Mouse (Mus musculus) MEL (cell line): ENCODE results near the gene Tlk2. TPM values are rescaled to one million over a fixed set of nuclear protein-coding genes. Genes with fewer than 3 reads are reported as not detected.

ENCODE experiments used
- DNase-seq: peaks from one replicate; pipeline ENCODE4 v3.0.0; 2011; ENCODE audit warnings: low read depth, low spot score
- H3K27ac ChIP-seq: 2 replicates; pipeline ENCODE4 v1.5.1; 2012; ENCODE audit warnings: low read depth, mild to moderate bottlenecking, control low read depth, low read length, moderate library complexity; ENCODE audit not compliant: control insufficient read depth
- H3K27me3 ChIP-seq, 2 experiments: fragments of 150-350 bp in 1 of 2; sonication (generic) in 1 of 2; 2 replicates each; pipeline ENCODE4 v1.6.1; 2012; ENCODE audit warnings: low read length in 2 of 2, mild to moderate bottlenecking in 2 of 2, improper control_type of control experiment in 1 of 2, moderate library complexity in 1 of 2; ENCODE audit not compliant: insufficient read depth in 2 of 2, control insufficient read depth in 1 of 2
- H3K36me3 ChIP-seq, 2 experiments: 2 replicates each; pipeline ENCODE4 v1.6.1; 2012 to 2014; ENCODE audit warnings: low read length in 2 of 2, improper control_type of control experiment in 1 of 2, inconsistent platforms in 1 of 2, mild to moderate bottlenecking in 1 of 2; ENCODE audit not compliant: insufficient read depth in 2 of 2, control insufficient read depth in 1 of 2
- H3K4me1 ChIP-seq, 2 experiments: fragments of 150-350 bp in 1 of 2; sonication (generic) in 1 of 2; 2 replicates each; pipeline ENCODE4 v1.6.1; 2012; ENCODE audit warnings: low read length in 2 of 2, improper control_type of control experiment in 1 of 2, mild to moderate bottlenecking in 1 of 2; ENCODE audit not compliant: insufficient read depth in 2 of 2, control insufficient read depth in 1 of 2
- H3K4me3 ChIP-seq, 2 experiments: fragments of 150-350 bp in 1 of 2; sonication (generic) in 1 of 2; 2 replicates each; pipeline ENCODE4 v1.5.1; 2012; ENCODE audit warnings: low read depth in 2 of 2, low read length in 2 of 2, mild to moderate bottlenecking in 2 of 2, moderate library complexity in 2 of 2, control low read depth in 1 of 2, improper control_type of control experiment in 1 of 2; ENCODE audit not compliant: control insufficient read depth in 1 of 2, insufficient read depth in 1 of 2
- H3K79me2 ChIP-seq: 2 replicates; pipeline ENCODE4 v1.6.1; 2012; ENCODE audit warnings: mild to moderate bottlenecking, low read length, moderate library complexity; ENCODE audit not compliant: control insufficient read depth, poor library complexity, insufficient read depth
- H3K9ac ChIP-seq: 2 replicates; pipeline ENCODE4 v1.6.1; 2012; ENCODE audit warnings: low read depth, mild to moderate bottlenecking, control low read depth, low read length, moderate library complexity; ENCODE audit not compliant: control insufficient read depth, poor library complexity, severe bottlenecking
- H3K9me3 ChIP-seq: fragments of 150-350 bp; sonication (generic); replicated peaks from 2 replicates; pipeline ENCODE4 v1.6.1; 2012; ENCODE audit warnings: mild to moderate bottlenecking, low read length, improper control_type of control experiment, moderate library complexity; ENCODE audit not compliant: insufficient read depth
- CHD1 ChIP-seq: IDR thresholded peaks from 2 replicates; pipeline ENCODE4 v1.6.1; 2012; ENCODE audit warnings: low read depth, mild to moderate bottlenecking, inconsistent platforms, low read length, improper control_type of control experiment
- E2F4 ChIP-seq: IDR thresholded peaks from 2 replicates; pipeline ENCODE4 v1.6.1; 2011; ENCODE audit warnings: low read depth, low read length, improper control_type of control experiment, borderline replicate concordance
- ELF1 ChIP-seq: IDR thresholded peaks from 2 replicates; pipeline ENCODE4 v1.6.1; 2014; ENCODE audit warnings: low read depth, mild to moderate bottlenecking, inconsistent platforms, low read length, improper control_type of control experiment, moderate library complexity
- GABPA ChIP-seq: IDR thresholded peaks from 2 replicates; pipeline ENCODE4 v1.6.1; 2012; ENCODE audit warnings: low read depth, mild to moderate bottlenecking, inconsistent platforms, low read length, improper control_type of control experiment, moderate library complexity
- GATA1 ChIP-seq: IDR thresholded peaks from 2 replicates; pipeline ENCODE4 v1.6.1; 2011; ENCODE audit warnings: low read depth, low read length, improper control_type of control experiment
- KAT2A ChIP-seq: conservative IDR thresholded peaks from 2 replicates; pipeline ENCODE4 v1.6.1; 2012; ENCODE audit warnings: low read depth, low read length, improper control_type of control experiment, inconsistent platforms
- MAZ ChIP-seq: IDR thresholded peaks from 2 replicates; pipeline ENCODE4 v1.6.1; 2012; ENCODE audit warnings: low read depth, mild to moderate bottlenecking, inconsistent platforms, low read length, improper control_type of control experiment
- MEF2A ChIP-seq: IDR thresholded peaks from 2 replicates; pipeline ENCODE4 v1.6.1; 2014; ENCODE audit warnings: low read depth, mild to moderate bottlenecking, inconsistent platforms, low read length, improper control_type of control experiment; ENCODE audit not compliant: poor library complexity, insufficient replicate concordance, severe bottlenecking; ENCODE audit errors: extremely low read depth
- MXI1 ChIP-seq: IDR thresholded peaks from 2 replicates; pipeline ENCODE4 v1.6.1; 2011; ENCODE audit warnings: mild to moderate bottlenecking, low read depth, low read length, improper control_type of control experiment
- MYB ChIP-seq: IDR thresholded peaks from 2 replicates; pipeline ENCODE4 v1.6.1; 2011; ENCODE audit warnings: mild to moderate bottlenecking, low read depth, low read length, improper control_type of control experiment
- NELFE ChIP-seq: IDR thresholded peaks from 2 replicates; pipeline ENCODE4 v1.6.1; 2011; ENCODE audit warnings: low read depth, low read length, improper control_type of control experiment
- NRF1 ChIP-seq: IDR thresholded peaks from 2 replicates; pipeline ENCODE4 v1.6.1; 2014; ENCODE audit warnings: low read depth, mild to moderate bottlenecking, inconsistent platforms, low read length, improper control_type of control experiment, moderate library complexity; ENCODE audit not compliant: poor library complexity, insufficient read depth, severe bottlenecking
- POLR2A ChIP-seq, 2 experiments: IDR thresholded peaks; 2 replicates each; pipeline ENCODE4 v1.6.1; 2011 to 2012; ENCODE audit warnings: low read length in 2 of 2, mild to moderate bottlenecking in 2 of 2, control low read depth in 1 of 2, improper control_type of control experiment in 1 of 2, low read depth in 1 of 2, moderate library complexity in 1 of 2; ENCODE audit not compliant: control insufficient read depth in 1 of 2, insufficient read depth in 1 of 2, poor library complexity in 1 of 2
- POLR2AphosphoS2 ChIP-seq: IDR thresholded peaks from 2 replicates; pipeline ENCODE4 v1.6.1; 2011; ENCODE audit warnings: low read length, improper control_type of control experiment
- POLR2AphosphoS5 ChIP-seq: IDR thresholded peaks from 2 replicates; pipeline ENCODE4 v1.6.1; 2012; ENCODE audit warnings: low read depth, borderline replicate concordance, mild to moderate bottlenecking, inconsistent platforms, low read length, moderate library complexity, mixed read lengths
- RAD21 ChIP-seq: IDR thresholded peaks from 2 replicates; pipeline ENCODE4 v1.6.1; 2011; ENCODE audit warnings: mild to moderate bottlenecking, low read depth, low read length, improper control_type of control experiment
- RCOR1 ChIP-seq: IDR thresholded peaks from 2 replicates; pipeline ENCODE4 v1.6.1; 2012; ENCODE audit warnings: low read depth, mild to moderate bottlenecking, inconsistent platforms, low read length, improper control_type of control experiment
- SIN3A ChIP-seq: IDR thresholded peaks from 2 replicates; pipeline ENCODE4 v1.6.1; 2012; ENCODE audit warnings: low read length, improper control_type of control experiment, inconsistent platforms
- SMC3 ChIP-seq: IDR thresholded peaks from 2 replicates; pipeline ENCODE4 v1.6.1; 2011; ENCODE audit warnings: low read depth, low read length, improper control_type of control experiment
- TBP ChIP-seq: IDR thresholded peaks from 2 replicates; pipeline ENCODE4 v1.8.0; 2011; ENCODE audit warnings: low read depth, low read length, improper control_type of control experiment
- UBTF ChIP-seq: IDR thresholded peaks from 2 replicates; pipeline ENCODE4 v1.6.1; 2012; ENCODE audit warnings: low read depth, mild to moderate bottlenecking, inconsistent platforms, low read length, improper control_type of control experiment, moderate library complexity, borderline replicate concordance; ENCODE audit not compliant: insufficient read depth
- USF2 ChIP-seq, 2 experiments: IDR thresholded peaks; 2 replicates each; pipeline ENCODE4 v1.6.1; 2011 to 2012; ENCODE audit warnings: improper control_type of control experiment in 2 of 2, low read length in 2 of 2, borderline replicate concordance in 1 of 2, inconsistent platforms in 1 of 2, low read depth in 1 of 2, mild to moderate bottlenecking in 1 of 2; ENCODE audit not compliant: insufficient read depth in 1 of 2
- ZC3H11A ChIP-seq: IDR thresholded peaks from 2 replicates; pipeline ENCODE4 v1.6.1; 2012; ENCODE audit warnings: low read depth, mild to moderate bottlenecking, inconsistent platforms, low read length, improper control_type of control experiment
- ZKSCAN1 ChIP-seq: IDR thresholded peaks from 2 replicates; pipeline ENCODE4 v1.6.1; 2012; ENCODE audit warnings: low read depth, mild to moderate bottlenecking, inconsistent platforms, low read length, improper control_type of control experiment, moderate library complexity
- ZMIZ1 ChIP-seq: IDR thresholded peaks from 2 replicates; pipeline ENCODE4 v1.6.1; 2012; ENCODE audit warnings: low read depth, mild to moderate bottlenecking, inconsistent platforms, low read length, improper control_type of control experiment, moderate library complexity
- polyA plus RNA-seq, 2 experiments: library from polyadenylated mRNA; stranded (reverse) in 1 of 2; unstranded in 1 of 2; fragments of >175 nt in 1 of 2; fragments of >200 nt in 1 of 2; gene quantifications; 2 replicates each; pipeline versions ENCODE4 v1.2.1 to v1.2.4; 2012; ENCODE audit warnings: low replicate concordance in 2 of 2, low read depth in 1 of 2; ENCODE audit not compliant: insufficient read length in 2 of 2, insufficient read depth in 1 of 2, missing spikeins in 1 of 2
- total RNA-seq: library from RNA; depleted of rRNA; stranded (reverse); fragments of 300-350 nt; gene quantifications from 2 replicates; pipeline ENCODE4 v1.2.3, GENCODE M21; 2012

Gene Tlk2
- total and polyA plus RNA-seq, 3 experiments, result 46.5 to 60.9 TPM; not detected in 1

GRCm38 (mm10) chr11:105156748-105157267, 21.8 kb upstream of the Tlk2 start (continued):
- TF ChIP-seq SMC3 (no peak), POLR2AphosphoS2 (no peak), ELF1 (peak; percentile 52; the same call in 1 of the 2 replicates), GATA1 (peak; percentile 90), ZMIZ1 (0 out of 2 replicates have a peak, but pooled peaks have one; percentile 51), RAD21 (no peak), ZC3H11A (no peak), GABPA (no peak), POLR2AphosphoS5 (no peak), RCOR1 (peak; percentile 89), E2F4 (no peak), KAT2A (no peak)

- H3K36me3 ChIP-seq, result peaks cover 0 to 31% of the 10 kb centered on the region in 2 experiments; a peak in 2 of 4 replicates
- no peaks in the 10 kb centered on the region for H3K27me3 ChIP-seq
- H3K79me2 ChIP-seq, result no peaks in the 10 kb centered on the region
- no peak for DNase-seq
- TF ChIP-seq SIN3A (no peak), MYB (no peak), MAZ (no peak), ZMIZ1 (no peak), POLR2A (IDR thresholded peaks at IDR 0.05; ENCODE audit: control insufficient read depth in 1 of 2, insufficient read depth in 1 of 2, low read depth in 1 of 2, low read length in 2 of 2, poor library complexity in 1 of 2) (no peak)
- no peak overlapping the region; a peak in 1 of 4 replicates for H3K4me3 ChIP-seq
- no peaks in the 10 kb centered on the region for H3K9me3 ChIP-seq
- H3K9ac ChIP-seq, result 0 out of 2 replicates have a peak overlapping the region, but pooled peaks have one; percentile 58
- peaks cover 14 to 42% of the 10 kb centered on the region in 2 experiments for H3K4me1 ChIP-seq
- H3K27ac ChIP-seq, result no peak overlapping the region
Measured at GRCm38 (mm10) chr11:105158047-105158446, 20.6 kb upstream of the Tlk2 start.

- H3K79me2 ChIP-seq, result no peaks in the 10 kb centered on the region
- no peak overlapping the region for H3K27ac ChIP-seq
- no peaks in the 10 kb centered on the region for H3K27me3 ChIP-seq
- H3K9ac ChIP-seq, result no peak overlapping the region
- no peak overlapping the region for H3K4me3 ChIP-seq
- no peak for DNase-seq
- peaks cover 0 to 23% of the 10 kb centered on the region in 2 experiments; a peak in 2 of 4 replicates for H3K36me3 ChIP-seq
- TF ChIP-seq MEF2A (no peak), ZKSCAN1 (no peak), NRF1 (no peak), MYB (no peak), NELFE (no peak), ZC3H11A (no peak), CHD1 (no peak), MXI1 (no peak), UBTF (no peak), GABPA (no peak), ZMIZ1 (no peak), E2F4 (no peak), USF2 (IDR thresholded peaks at IDR 0.05; ENCODE audit: borderline replicate concordance in 1 of 2, insufficient read depth in 1 of 2, low read depth in 1 of 2, low read length in 2 of 2) (no peak), SMC3 (no peak), TBP (no peak)
- H3K4me1 ChIP-seq, result peaks cover 9 to 32% of the 10 kb centered on the region in 2 experiments
- no peaks in the 10 kb centered on the region for H3K9me3 ChIP-seq
Measured at GRCm38 (mm10) chr11:105159673-105160360, 18.8 kb upstream of the Tlk2 start.
